Mouse (Mus musculus) testis, adult 2 months (tissue): Measurements from ENCODE around the gene Tspan18. TPM values are rescaled to one million over a fixed set of nuclear protein-coding genes. Genes with fewer than 3 reads are reported as not detected.

Experiments
- H3K27ac ChIP-seq: fragments of 200-500 bp; 2 replicates; pipeline ENCODE4 v1.5.1; 2012; ENCODE audit warnings: low read depth, low read length; ENCODE audit not compliant: control insufficient read depth, insufficient read depth
- H3K27me3 ChIP-seq: fragments of 200-500 bp; 2 replicates; pipeline ENCODE4 v1.6.1; 2012; ENCODE audit warnings: mild to moderate bottlenecking, low read length, moderate library complexity; ENCODE audit not compliant: control insufficient read depth, insufficient read depth
- H3K36me3 ChIP-seq: fragments of 200-500 bp; 2 replicates; pipeline ENCODE4 v1.6.1; 2012; ENCODE audit warnings: mild to moderate bottlenecking, low read length; ENCODE audit not compliant: control insufficient read depth, insufficient read depth
- H3K4me1 ChIP-seq: fragments of 200-500 bp; 2 replicates; pipeline ENCODE4 v1.6.1; 2012; ENCODE audit warnings: low read length; ENCODE audit not compliant: control insufficient read depth, insufficient read depth
- H3K4me3 ChIP-seq: fragments of 200-500 bp; 2 replicates; pipeline ENCODE4 v1.5.1; 2012; ENCODE audit warnings: low read depth, mild to moderate bottlenecking, low read length, moderate library complexity, mixed read lengths; ENCODE audit not compliant: control insufficient read depth
- CTCF ChIP-seq: fragments of 200-500 bp; IDR thresholded peaks from 2 replicates; pipeline ENCODE4 v1.5.1; 2012; ENCODE audit warnings: low read depth, mild to moderate bottlenecking, inconsistent platforms, low read length, moderate library complexity; ENCODE audit not compliant: control insufficient read depth, insufficient read depth, insufficient replicate concordance
- POLR2A ChIP-seq: fragments of 200-500 bp; IDR thresholded peaks from 2 replicates; pipeline ENCODE4 v1.6.1; 2012; ENCODE audit warnings: low read depth, mild to moderate bottlenecking, inconsistent platforms, low read length, moderate library complexity; ENCODE audit not compliant: control insufficient read depth
- polyA plus RNA-seq: library from polyadenylated mRNA; depleted of rRNA; stranded (reverse); fragments of >200 nt; gene quantifications from 2 replicates; pipeline ENCODE4 v1.2.3, GENCODE M21; 2012

Gene Tspan18
- polyA plus RNA-seq, 1 experiment, result 15.8 TPM

GRCm38 (mm10) chr2:93170845-93171200 lies 163.5 kb downstream of the Tspan18 start:
- TF ChIP-seq CTCF, result no peak
- no peak for TF ChIP-seq POLR2A
- no peak overlapping the region for H3K4me3 ChIP-seq
- no peak overlapping the region for H3K27ac ChIP-seq
- no peaks in the 10 kb centered on the region for H3K27me3 ChIP-seq
- no peaks in the 10 kb centered on the region for H3K36me3 ChIP-seq
- no peaks in the 10 kb centered on the region for H3K4me1 ChIP-seq

GRCm38 (mm10) chr2:93170156-93170844 lies 164.0 kb downstream of the Tspan18 start:
- Histone ChIP-seq H3K27me3 (no peaks in the 10 kb centered on the region), H3K4me3 (no peak overlapping the region), H3K36me3 (no peaks in the 10 kb centered on the region), H3K4me1 (no peaks in the 10 kb centered on the region), H3K27ac (no peak overlapping the region)
- TF ChIP-seq POLR2A (no peak), CTCF (no peak)

GRCm38 (mm10) chr2:93166734-93167406 lies 167.4 kb downstream of the Tspan18 start:
- Histone ChIP-seq H3K27me3 (no peaks in the 10 kb centered on the region), H3K36me3 (no peaks in the 10 kb centered on the region), H3K4me3 (no peak overlapping the region), H3K4me1 (peaks cover 4% of the 10 kb centered on the region), H3K27ac (no peak overlapping the region)
- TF ChIP-seq POLR2A (no peak), CTCF (no peak)

GRCm38 (mm10) chr2:93166295-93166694 lies 168.0 kb downstream of the Tspan18 start:
- Histone ChIP-seq H3K4me3 (no peak overlapping the region), H3K36me3 (no peaks in the 10 kb centered on the region), H3K4me1 (peaks cover 4% of the 10 kb centered on the region), H3K27ac (no peak overlapping the region), H3K27me3 (no peaks in the 10 kb centered on the region)
- TF ChIP-seq CTCF (no peak), POLR2A (no peak)

GRCm38 (mm10) chr2:93163750-93164335 lies 170.5 kb downstream of the Tspan18 start:
- Histone ChIP-seq H3K27me3 (no peaks in the 10 kb centered on the region), H3K4me1 (peaks cover 4% of the 10 kb centered on the region), H3K4me3 (no peak overlapping the region), H3K36me3 (no peaks in the 10 kb centered on the region), H3K27ac (no peak overlapping the region)
- no peak for TF ChIP-seq POLR2A
- TF ChIP-seq CTCF, result no peak

- Histone ChIP-seq H3K4me1 (peaks cover 4% of the 10 kb centered on the region), H3K27ac (no peak overlapping the region), H3K36me3 (no peaks in the 10 kb centered on the region), H3K4me3 (no peak overlapping the region), H3K27me3 (no peaks in the 10 kb centered on the region)
- TF ChIP-seq POLR2A (no peak), CTCF (no peak)
These were observed 171.0 kb downstream of the Tspan18 start for GRCm38 (mm10) chr2:93163317-93163716.

GRCm38 (mm10) chr2:93162791-93163190 lies 171.5 kb downstream of the Tspan18 start:
- no peaks in the 10 kb centered on the region for H3K27me3 ChIP-seq
- TF ChIP-seq CTCF (no peak), POLR2A (no peak)
- H3K27ac ChIP-seq, result no peak overlapping the region
- no peaks in the 10 kb centered on the region for H3K36me3 ChIP-seq
- peaks cover 4% of the 10 kb centered on the region for H3K4me1 ChIP-seq
- H3K4me3 ChIP-seq, result no peak overlapping the region
